Mouse (Mus musculus) layer of hippocampus, postnatal 36 days (tissue): Measurements from ENCODE around the gene Tmtc2. TPM values are rescaled to one million over a fixed set of nuclear protein-coding genes. Genes with fewer than 3 reads are reported as not detected.

ENCODE experiments used
- DNase-seq, 2 experiments: peaks; one replicate each; pipeline ENCODE4 v3.0.0; 2022
- total RNA-seq, 2 experiments: library from RNA; stranded (reverse); gene quantifications; 2 replicates each; pipeline ENCODE4 v1.2.3; 2021

The Tmtc2 gene
- total RNA-seq, 2 experiments from 2014 or later: 11.9 TPM

GRCm38 (mm10) chr10:105153789-105154188 lies 420.5 kb downstream of the Tmtc2 start:
- DNase-seq: no peak

- DNase-seq: no peak
Observed at GRCm38 (mm10) chr10:105144382-105144781, 429.9 kb downstream of the Tmtc2 start.

GRCm38 (mm10) chr10:105142201-105142600 lies 432.1 kb downstream of the Tmtc2 start:
- no peak for DNase-seq
